Mouse (Mus musculus) liver, postnatal 0 days (tissue): ENCODE results near the gene Hhipl1.

Source experiments
- CTCF ChIP-seq: sonication (generic); IDR thresholded peaks from 2 replicates; pipeline ENCODE4 v1.5.1; 2016; ENCODE audit warnings: antibody characterized with exemption, low read depth
- EP300 ChIP-seq: IDR thresholded peaks from 2 replicates; pipeline ENCODE4 v1.6.1; 2016; ENCODE audit warnings: antibody characterized with exemption, low read depth, mild to moderate bottlenecking

- no peak for TF ChIP-seq CTCF
- no peak for TF ChIP-seq EP300
Observed at GRCm38 (mm10) chr12:108333481-108333882, 27.4 kb downstream of the Hhipl1 start.
